Mouse (Mus musculus) embryonic fibroblast, embryonic 13.5 days (primary cell): Measurements from ENCODE around the gene Mtg1.

Source experiments
- CTCF ChIP-seq: IDR thresholded peaks from 2 replicates; pipeline ENCODE4 v1.5.1; 2011; ENCODE audit warnings: mild to moderate bottlenecking, control low read depth, low read length, moderate library complexity, borderline replicate concordance; ENCODE audit not compliant: insufficient read depth
- POLR2A ChIP-seq: IDR thresholded peaks from 2 replicates; pipeline ENCODE4 v1.6.1; 2011; ENCODE audit warnings: low read depth, mild to moderate bottlenecking, control low read depth, low read length, moderate library complexity

- no peak for TF ChIP-seq CTCF
- TF ChIP-seq POLR2A = no peak
These were observed 43.3 kb downstream of the Mtg1 start for GRCm38 (mm10) chr7:140180692-140181091.
